Mouse (Mus musculus): Measurements from ENCODE around the gene Pxt1. TPM values are rescaled to one million over a fixed set of nuclear protein-coding genes. Genes with fewer than 3 reads are reported as not detected.

Pxt1 gene
- total RNA-seq, 2 experiments from 2014 or later = not detected

Other genes starting within 250 kb of the Pxt1 start
- gene AC170998.1, start 217.8 kb downstream of the Pxt1 start, total RNA-seq (2021) = under 1 TPM; 0.45 to 0.77 TPM
- gene Mapk13, start 174.5 kb downstream of the Pxt1 start, total RNA-seq (2021) = 1 to 10 TPM in 1 of 2 experiments, under 1 TPM in 1; 0.45 to 1.1 TPM
- gene Brpf3, start 142.8 kb downstream of the Pxt1 start, total RNA-seq (2021) = 10 to 100 TPM; 15.2 to 22.3 TPM
- gene Pnpla1, start 85.4 kb downstream of the Pxt1 start, total RNA-seq (2021) = not detected
- gene 4930539E08Rik, start 28.5 kb downstream of the Pxt1 start, total RNA-seq (2021) = under 1 TPM in 1 of 2 experiments, not detected in 1; 0.05 TPM
- gene Kctd20, start 8.1 kb upstream of the Pxt1 start, total RNA-seq (2021) = 10 to 100 TPM; 63.8 to 76.9 TPM
- 10 to 100 TPM; 53.0 to 57.2 TPM for gene Stk38, start 64.2 kb upstream of the Pxt1 start, total RNA-seq (2021)
- 100 to 1,000 TPM; 152 to 159 TPM for gene Srsf3, start 88.8 kb upstream of the Pxt1 start, total RNA-seq (2021)
- 100 to 1,000 TPM in 1 of 2 experiments, 10 to 100 TPM in 1; 46.2 to 180 TPM for gene Cdkn1a, start 147.1 kb upstream of the Pxt1 start, total RNA-seq (2021)
- under 1 TPM; 0.34 to 0.87 TPM for gene Rab44, start 170.3 kb upstream of the Pxt1 start, total RNA-seq (2021)